Mouse (Mus musculus) myocyte (in vitro differentiated cells): ENCODE results near the gene Oprd1.

Experiments
- CEBPB ChIP-seq: IDR thresholded peaks from 2 replicates; pipeline ENCODE4 v1.6.1; 2011; ENCODE audit warnings: mild to moderate bottlenecking, moderate library complexity; ENCODE audit not compliant: poor library complexity, insufficient read depth, severe bottlenecking
- E2F4 ChIP-seq: IDR thresholded peaks from one replicate; pipeline ENCODE4 v1.6.1; 2011; ENCODE audit warnings: mild to moderate bottlenecking, control low read depth, moderate library complexity; ENCODE audit not compliant: insufficient read depth
- MAX ChIP-seq: IDR thresholded peaks from one replicate; pipeline ENCODE4 v1.6.1; 2011; ENCODE audit warnings: low read depth, mild to moderate bottlenecking, control low read depth
- MYOD1 ChIP-seq, 3 experiments: IDR thresholded peaks; one replicate each; pipeline ENCODE4 v1.6.1; 2011; ENCODE audit warnings: control low read depth in 2 of 3, low read depth in 2 of 3, mild to moderate bottlenecking in 2 of 3, moderate library complexity in 1 of 3; ENCODE audit not compliant: insufficient read length in 2 of 3, control insufficient read depth in 1 of 3
- MYOG ChIP-seq, 3 experiments: IDR thresholded peaks; one replicate each; pipeline ENCODE4 v1.6.1; 2011; ENCODE audit warnings: control low read depth in 2 of 3, low read depth in 2 of 3, mild to moderate bottlenecking in 2 of 3; ENCODE audit not compliant: insufficient read length in 2 of 3, control insufficient read depth in 1 of 3, insufficient read depth in 1 of 3
- POLR2A ChIP-seq: IDR thresholded peaks from one replicate; pipeline ENCODE4 v1.6.1; 2011; ENCODE audit warnings: low read depth, mild to moderate bottlenecking, control low read depth, moderate library complexity; ENCODE audit not compliant: insufficient read length
- POLR2AphosphoS2 ChIP-seq: IDR thresholded peaks from one replicate; pipeline ENCODE4 v1.6.1; 2011; ENCODE audit warnings: low read depth, control low read depth; ENCODE audit not compliant: insufficient read length
- REST ChIP-seq: IDR thresholded peaks from one replicate; pipeline ENCODE4 v1.6.1; 2011; ENCODE audit warnings: mild to moderate bottlenecking, control low read depth, moderate library complexity; ENCODE audit not compliant: insufficient read depth, insufficient read length
- SRF ChIP-seq: IDR thresholded peaks from one replicate; pipeline ENCODE4 v1.6.1; 2011; ENCODE audit warnings: low read depth; ENCODE audit not compliant: control insufficient read depth, insufficient read length
- TCF12 ChIP-seq: IDR thresholded peaks from one replicate; pipeline ENCODE4 v1.6.1; 2011; ENCODE audit warnings: mild to moderate bottlenecking, control low read depth; ENCODE audit not compliant: poor library complexity, insufficient read depth, severe bottlenecking
- USF1 ChIP-seq: IDR thresholded peaks from one replicate; pipeline ENCODE4 v1.6.1; 2011; ENCODE audit warnings: low read depth, mild to moderate bottlenecking, control low read depth, moderate library complexity

- TF ChIP-seq MAX: no peak
- TF ChIP-seq MYOD1 (IDR thresholded peaks at IDR 0.05; ENCODE audit: control insufficient read depth in 1 of 3, insufficient read length in 2 of 3, low read depth in 2 of 3): no peak
- TF ChIP-seq POLR2AphosphoS2: no peak
- no peak for TF ChIP-seq POLR2A
- TF ChIP-seq TCF12: no peak
- no peak for TF ChIP-seq MYOG (IDR thresholded peaks at IDR 0.05; ENCODE audit: control insufficient read depth in 1 of 3, insufficient read depth in 1 of 3, insufficient read length in 2 of 3, low read depth in 2 of 3)
- TF ChIP-seq USF1: no peak
- TF ChIP-seq CEBPB: no peak
- TF ChIP-seq REST: no peak
- no peak for TF ChIP-seq SRF
- no peak for TF ChIP-seq E2F4
These were observed 59.2 kb downstream of the Oprd1 start for GRCm38 (mm10) chr4:132085114-132085513.
